Mouse (Mus musculus): ENCODE measurements at regions not wholly inside any gene's neighbourhood (a gene's known extent, or its start where the extent isn't known, plus 50 kb on each side); places are given as distances from the start of the nearest gene placed in this dataset.
A peak's percentile ranks its signal among the peaks of the same experiment; 100 is the strongest.

- H3K4me2 ChIP-seq (replicated peaks; ENCODE audit: low read depth): no peak overlapping the region
- peak; percentile 63 for ATAC-seq
- H3K27ac ChIP-seq (ENCODE audit: low read depth, low read length): no peak overlapping the region
- no peak overlapping the region for H3K4me3 ChIP-seq (ENCODE audit: low read depth, low read length)
- no peaks in the 10 kb centered on the region for H3K36me3 ChIP-seq (ENCODE audit: control insufficient read depth, insufficient read depth)
- H3K27me3 ChIP-seq (replicated peaks; ENCODE audit: control insufficient read depth, insufficient read depth, low read length): no peaks in the 10 kb centered on the region
- no peaks in the 10 kb centered on the region for H3K4me1 ChIP-seq (replicated peaks; ENCODE audit: control insufficient read depth, insufficient read depth, low read length)
- no peak overlapping the region for H3K9ac ChIP-seq (ENCODE audit: low read depth, low read length)
- H3K9me3 ChIP-seq (ENCODE audit: control insufficient read depth): no peaks in the 10 kb centered on the region
- WGBS: 36% methylated on average over 6 of the region's 6 CpGs
- no peak for TF ChIP-seq CTCF (IDR thresholded peaks at IDR 0.05; ENCODE audit: low read depth)
Measured at GRCm38 (mm10) chr1:7499042-7499441, 2691.3 kb downstream of the Gm37988 start.

GRCm38 (mm10) chr1:7502363-7502762, 2694.7 kb downstream of the Gm37988 start:
- peak; percentile 84 for ATAC-seq
- H3K27ac ChIP-seq (ENCODE audit: low read depth, low read length): no peak overlapping the region
- H3K4me1 ChIP-seq (replicated peaks; ENCODE audit: control insufficient read depth, insufficient read depth, low read length): no peaks in the 10 kb centered on the region
- H3K4me2 ChIP-seq (replicated peaks; ENCODE audit: low read depth): no peak overlapping the region
- H3K4me3 ChIP-seq (ENCODE audit: low read depth, low read length): no peak overlapping the region
- no peaks in the 10 kb centered on the region for H3K27me3 ChIP-seq (replicated peaks; ENCODE audit: control insufficient read depth, insufficient read depth, low read length)
- no peaks in the 10 kb centered on the region for H3K36me3 ChIP-seq (ENCODE audit: control insufficient read depth, insufficient read depth)
- no peak for TF ChIP-seq CTCF (IDR thresholded peaks at IDR 0.05; ENCODE audit: low read depth)
- H3K9ac ChIP-seq (ENCODE audit: low read depth, low read length): no peak overlapping the region
- WGBS: 40% methylated on average over 2 of the region's 2 CpGs
- no peaks in the 10 kb centered on the region for H3K9me3 ChIP-seq (ENCODE audit: control insufficient read depth)

GRCm38 (mm10) chr1:7518791-7519190, 2711.1 kb downstream of the Gm37988 start:
- H3K4me1 ChIP-seq (replicated peaks; ENCODE audit: control insufficient read depth, insufficient read depth, low read length): no peaks in the 10 kb centered on the region
- H3K4me3 ChIP-seq (ENCODE audit: low read depth, low read length): no peak overlapping the region
- H3K27ac ChIP-seq (ENCODE audit: low read depth, low read length): no peak overlapping the region
- H3K9me3 ChIP-seq (ENCODE audit: control insufficient read depth): no peaks in the 10 kb centered on the region
- no peaks in the 10 kb centered on the region for H3K27me3 ChIP-seq (replicated peaks; ENCODE audit: control insufficient read depth, insufficient read depth, low read length)
- ATAC-seq: no peak
- no peak overlapping the region for H3K9ac ChIP-seq (ENCODE audit: low read depth, low read length)
- no peak for TF ChIP-seq CTCF (IDR thresholded peaks at IDR 0.05; ENCODE audit: low read depth)
- 62% methylated on average over 8 of the region's 8 CpGs for WGBS
- no peaks in the 10 kb centered on the region for H3K36me3 ChIP-seq (ENCODE audit: control insufficient read depth, insufficient read depth)
- H3K4me2 ChIP-seq (replicated peaks; ENCODE audit: low read depth): no peak overlapping the region

GRCm38 (mm10) chr1:7533506-7533905, 2725.8 kb downstream of the Gm37988 start:
- Histone ChIP-seq H3K36me3 (ENCODE audit: control insufficient read depth, insufficient read depth) (no peaks in the 10 kb centered on the region), H3K4me3 (ENCODE audit: low read depth, low read length) (no peak overlapping the region), H3K4me2 (replicated peaks; ENCODE audit: low read depth) (no peak overlapping the region), H3K27ac (ENCODE audit: low read depth, low read length) (no peak overlapping the region), H3K9ac (ENCODE audit: low read depth, low read length) (no peak overlapping the region), H3K27me3 (replicated peaks; ENCODE audit: control insufficient read depth, insufficient read depth, low read length) (no peaks in the 10 kb centered on the region), H3K9me3 (ENCODE audit: control insufficient read depth) (no peaks in the 10 kb centered on the region), H3K4me1 (replicated peaks; ENCODE audit: control insufficient read depth, insufficient read depth, low read length) (no peaks in the 10 kb centered on the region)
- TF ChIP-seq CTCF (IDR thresholded peaks at IDR 0.05; ENCODE audit: low read depth): no peak
- no peak for ATAC-seq

GRCm38 (mm10) chr1:7535191-7535590, 2727.5 kb downstream of the Gm37988 start:
- H3K27me3 ChIP-seq (replicated peaks; ENCODE audit: control insufficient read depth, insufficient read depth, low read length): no peaks in the 10 kb centered on the region
- no peak overlapping the region for H3K9ac ChIP-seq (ENCODE audit: low read depth, low read length)
- no peak for TF ChIP-seq CTCF (IDR thresholded peaks at IDR 0.05; ENCODE audit: low read depth)
- no peak overlapping the region for H3K4me2 ChIP-seq (replicated peaks; ENCODE audit: low read depth)
- H3K9me3 ChIP-seq (ENCODE audit: control insufficient read depth): no peaks in the 10 kb centered on the region
- H3K4me1 ChIP-seq (replicated peaks; ENCODE audit: control insufficient read depth, insufficient read depth, low read length): no peaks in the 10 kb centered on the region
- no peak overlapping the region for H3K27ac ChIP-seq (ENCODE audit: low read depth, low read length)
- no peaks in the 10 kb centered on the region for H3K36me3 ChIP-seq (ENCODE audit: control insufficient read depth, insufficient read depth)
- no peak for ATAC-seq
- no peak overlapping the region for H3K4me3 ChIP-seq (ENCODE audit: low read depth, low read length)

GRCm38 (mm10) chr1:7543492-7543891, 2735.8 kb downstream of the Gm37988 start:
- ATAC-seq: no peak

GRCm38 (mm10) chr1:7548261-7548660, 2740.6 kb downstream of the Gm37988 start:
- ATAC-seq: no peak
- no peak for TF ChIP-seq CTCF (IDR thresholded peaks at IDR 0.05; ENCODE audit: low read depth)
- Histone ChIP-seq H3K4me1 (replicated peaks; ENCODE audit: control insufficient read depth, insufficient read depth, low read length) (no peaks in the 10 kb centered on the region), H3K4me3 (ENCODE audit: low read depth, low read length) (no peak overlapping the region), H3K9ac (ENCODE audit: low read depth, low read length) (no peak overlapping the region), H3K27ac (ENCODE audit: low read depth, low read length) (no peak overlapping the region), H3K9me3 (ENCODE audit: control insufficient read depth) (no peaks in the 10 kb centered on the region), H3K27me3 (replicated peaks; ENCODE audit: control insufficient read depth, insufficient read depth, low read length) (no peaks in the 10 kb centered on the region), H3K36me3 (ENCODE audit: control insufficient read depth, insufficient read depth) (no peaks in the 10 kb centered on the region), H3K4me2 (replicated peaks; ENCODE audit: low read depth) (no peak overlapping the region)
- 49% methylated on average over 2 of the region's 2 CpGs for WGBS

More at GRCm38 (mm10) chr1:7543492-7543891, 2735.8 kb downstream of the Gm37988 start:
- H3K9me3 ChIP-seq (ENCODE audit: control insufficient read depth): no peaks in the 10 kb centered on the region
- no peak overlapping the region for H3K4me3 ChIP-seq (ENCODE audit: low read depth, low read length)
- WGBS: 22% methylated on average over 2 of the region's 2 CpGs
- TF ChIP-seq CTCF (IDR thresholded peaks at IDR 0.05; ENCODE audit: low read depth): peak; percentile 77
- H3K27ac ChIP-seq (ENCODE audit: low read depth, low read length): no peak overlapping the region
- H3K27me3 ChIP-seq (replicated peaks; ENCODE audit: control insufficient read depth, insufficient read depth, low read length): no peaks in the 10 kb centered on the region
- H3K36me3 ChIP-seq (ENCODE audit: control insufficient read depth, insufficient read depth): no peaks in the 10 kb centered on the region
- no peaks in the 10 kb centered on the region for H3K4me1 ChIP-seq (replicated peaks; ENCODE audit: control insufficient read depth, insufficient read depth, low read length)
- no peak overlapping the region for H3K9ac ChIP-seq (ENCODE audit: low read depth, low read length)
- no peak overlapping the region for H3K4me2 ChIP-seq (replicated peaks; ENCODE audit: low read depth)

Data from intestine, postnatal 0 days (tissue).